Mouse (Mus musculus) heart, adult 18-20 months (tissue): ENCODE data around the gene Mras. TPM values are rescaled to one million over a fixed set of nuclear protein-coding genes. Genes with fewer than 3 reads are reported as not detected.

Experiments
- DNase-seq, 2 experiments: peaks; one replicate each; pipeline ENCODE4 v3.0.0; 2021 to 2022; ENCODE audit warnings: mixed read lengths in 1 of 2
- total RNA-seq, 2 experiments: library from RNA; stranded (reverse); gene quantifications; 2 replicates each; pipeline ENCODE4 v1.2.3; 2021

The Mras gene
- total RNA-seq, 2 experiments from 2014 or later, result 6.2 to 7.1 TPM

DNA sequence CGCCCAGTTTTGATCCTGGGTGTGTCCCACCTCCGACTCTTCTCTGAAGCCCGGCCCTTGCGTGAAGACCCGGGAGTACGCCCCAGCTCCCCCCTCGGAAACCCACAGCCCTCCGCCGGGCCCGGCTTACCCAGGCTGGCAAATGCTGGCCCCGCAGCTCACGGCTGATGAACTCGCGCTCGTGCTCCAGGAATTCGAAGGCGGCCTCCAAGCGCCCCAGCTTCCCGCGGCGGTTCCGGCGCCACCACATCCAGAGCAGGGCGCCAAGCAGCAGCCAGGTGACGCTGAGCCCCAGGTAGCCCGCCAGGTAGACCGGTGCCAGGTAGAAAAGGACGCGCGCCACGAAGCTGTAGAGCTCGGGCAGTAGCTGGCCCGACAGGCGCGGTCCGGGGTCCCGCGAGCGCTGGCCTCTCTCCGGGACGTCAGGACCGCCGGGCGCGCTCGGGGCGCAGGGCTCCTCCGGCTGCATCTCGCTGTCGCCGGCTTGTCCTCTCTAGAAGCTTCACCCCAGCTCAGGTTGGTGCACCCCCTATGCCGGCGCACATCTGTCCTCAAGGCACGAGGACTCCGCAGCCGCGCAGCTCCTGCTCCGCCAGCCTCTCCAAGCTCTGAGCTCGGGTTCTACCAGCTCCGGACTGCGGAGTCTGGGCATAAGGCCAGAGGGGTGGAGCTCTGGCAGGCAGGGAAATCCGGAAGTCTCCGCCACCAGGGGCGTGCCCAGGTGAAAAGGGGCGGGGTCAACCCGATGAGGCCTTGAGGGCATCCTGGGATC is 79.1 kb downstream of the Mras start, which contains the start of gene Esyt3:
Esyt3 (minus strand) TSS at position 637 of the 772 bp plus-strand sequence.
- peak; percentile 23 to 35 for DNase-seq

DNA sequence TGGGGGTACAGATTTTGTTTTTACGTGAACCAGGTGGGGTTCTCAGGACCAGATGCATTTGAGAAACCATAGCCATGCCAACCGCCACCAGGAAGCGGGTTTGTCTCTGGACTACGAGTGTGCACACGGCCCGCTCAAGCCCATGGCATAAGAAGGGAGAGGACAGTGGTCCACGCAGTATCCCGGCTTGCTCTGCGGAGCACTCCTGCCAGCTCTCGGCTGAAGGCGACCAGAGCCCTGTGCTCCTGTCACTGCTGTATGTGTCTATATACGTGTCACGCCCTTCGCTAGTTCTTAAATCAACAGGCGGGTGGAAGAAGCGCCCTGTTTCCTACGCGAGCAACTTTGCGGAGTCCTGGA is 79.6 kb downstream of the Mras start:
- DNase-seq, result no peak

DNA sequence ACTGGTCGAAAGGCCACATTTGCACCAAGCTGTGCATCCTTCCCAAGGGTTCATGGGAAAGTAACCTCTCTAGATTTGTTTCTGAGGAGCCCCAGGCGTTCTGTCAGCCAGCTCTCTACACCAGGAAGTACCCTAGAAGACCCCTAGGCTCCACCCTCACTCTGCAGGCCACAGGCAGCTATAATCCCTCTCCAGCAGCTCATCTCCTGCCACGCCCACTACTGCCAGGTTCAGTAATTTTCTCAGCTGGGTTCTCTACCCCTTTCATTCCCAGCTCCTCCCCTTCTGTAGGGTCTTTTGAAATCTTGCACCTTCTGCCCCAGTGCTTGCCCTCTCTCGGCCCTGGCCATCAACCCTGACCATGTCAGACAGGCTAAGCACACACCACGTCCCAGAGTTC is 81.2 kb downstream of the Mras start:
- no peak for DNase-seq

- no peak for DNase-seq
Observed at GRCm38 (mm10) chr9:99354796-99355195, 82.4 kb downstream of the Mras start.

GRCm38 (mm10) chr9:99353390-99353789 is 83.8 kb downstream of the Mras start:
- no peak for DNase-seq

- DNase-seq, result no peak
Observed at GRCm38 (mm10) chr9:99352964-99353363, 84.2 kb downstream of the Mras start.

GRCm38 (mm10) chr9:99345351-99345792 is 91.8 kb downstream of the Mras start:
- DNase-seq, result no peak

DNA sequence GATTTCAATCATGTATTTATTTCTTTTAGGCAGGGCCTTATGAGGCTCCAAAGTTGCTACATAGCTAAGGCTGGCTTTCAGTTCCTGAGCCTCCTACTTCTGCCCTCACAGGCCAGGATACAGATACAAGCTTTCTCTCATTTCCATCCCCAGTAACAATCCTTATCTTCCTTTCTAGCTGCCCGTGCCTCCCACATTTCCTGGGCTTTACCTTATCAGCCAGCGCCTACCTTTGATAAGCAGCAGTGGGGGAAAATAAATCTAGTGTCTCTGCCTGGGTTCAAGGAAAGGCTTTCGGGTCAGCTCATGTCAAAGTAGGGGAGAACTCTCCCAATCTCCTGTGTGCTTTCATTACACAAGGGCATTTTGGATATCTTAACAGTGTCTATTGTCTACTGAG is 95.6 kb downstream of the Mras start:
- no peak for DNase-seq

GRCm38 (mm10) chr9:99340126-99340525 is 97.1 kb downstream of the Mras start:
- DNase-seq, result peak in 1 of 2 experiments; percentile 10

GRCm38 (mm10) chr9:99339182-99339581 is 98.0 kb downstream of the Mras start:
- no peak for DNase-seq

- DNase-seq, result no peak
Observed at GRCm38 (mm10) chr9:99338293-99338692, 98.9 kb downstream of the Mras start.

GRCm38 (mm10) chr9:99336538-99336937 is 100.6 kb downstream of the Mras start:
- DNase-seq, result no peak

Other genes with a start within 250 kb of the Mras start
- not detected for gene Faiml, start 200.1 kb downstream of the Mras start, total RNA-seq
- gene Cep70, start 194.0 kb downstream of the Mras start, total RNA-seq, result 1 to 10 TPM; 6.8 to 7.3 TPM
- under 1 TPM; 0.36 to 0.40 TPM for gene Esyt3, start 78.8 kb downstream of the Mras start, total RNA-seq
- under 1 TPM in 1 of 2 experiments, not detected in 1; 0.85 TPM for gene Nme9, start 14.1 kb upstream of the Mras start, total RNA-seq
- 10 to 100 TPM; 16.8 to 17.3 TPM for gene Armc8, start 131.5 kb upstream of the Mras start, total RNA-seq
- 1 to 10 TPM; 5.6 to 6.9 TPM for gene Dbr1, start 138.4 kb upstream of the Mras start, total RNA-seq
- not detected for gene A4gnt, start 175.1 kb upstream of the Mras start, total RNA-seq
- 1 to 10 TPM; 3.3 to 4.3 TPM for gene Dzip1l, start 192.1 kb upstream of the Mras start, total RNA-seq